Mouse (Mus musculus): Measurements from ENCODE around the gene Itgae.

The Itgae gene

DNA sequence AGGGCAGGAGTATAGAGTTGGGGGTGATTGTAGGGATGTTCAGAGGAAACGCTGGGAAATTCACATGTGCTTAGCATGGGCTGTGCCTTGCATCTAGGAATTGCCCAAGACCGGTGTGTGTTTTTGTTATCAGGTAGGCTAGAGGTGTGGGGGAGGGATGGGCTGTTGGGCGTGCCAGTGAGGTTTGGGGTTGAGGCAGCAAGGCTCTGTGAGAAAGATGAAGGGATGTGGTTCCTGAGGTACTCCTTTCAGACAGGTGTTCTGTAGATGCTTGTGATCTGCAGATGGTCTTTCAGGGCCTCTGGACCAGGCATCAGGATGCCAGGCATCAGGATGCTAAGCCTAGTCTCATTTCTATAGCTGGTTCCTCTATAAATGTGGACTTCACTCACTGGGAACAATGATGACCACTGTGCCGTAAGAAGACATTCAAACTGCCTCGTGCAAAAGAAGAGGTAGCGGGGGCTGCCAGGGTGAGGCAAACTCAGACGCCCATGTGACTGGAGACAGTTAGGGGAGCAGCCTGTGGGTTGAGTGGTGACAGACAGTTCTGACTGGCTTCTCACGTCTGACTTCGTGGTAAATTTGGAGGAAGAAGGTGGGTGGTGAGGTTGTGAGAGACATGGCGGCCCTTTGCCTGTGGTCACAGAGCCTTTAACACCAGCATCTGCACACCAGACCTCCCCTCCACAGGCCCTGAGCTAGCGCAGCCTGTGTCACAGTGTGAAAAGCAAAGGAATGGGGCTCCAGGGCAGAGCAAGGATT, 4.0 kb downstream of the Itgae start:
- DNase-seq, result no peak

DNA sequence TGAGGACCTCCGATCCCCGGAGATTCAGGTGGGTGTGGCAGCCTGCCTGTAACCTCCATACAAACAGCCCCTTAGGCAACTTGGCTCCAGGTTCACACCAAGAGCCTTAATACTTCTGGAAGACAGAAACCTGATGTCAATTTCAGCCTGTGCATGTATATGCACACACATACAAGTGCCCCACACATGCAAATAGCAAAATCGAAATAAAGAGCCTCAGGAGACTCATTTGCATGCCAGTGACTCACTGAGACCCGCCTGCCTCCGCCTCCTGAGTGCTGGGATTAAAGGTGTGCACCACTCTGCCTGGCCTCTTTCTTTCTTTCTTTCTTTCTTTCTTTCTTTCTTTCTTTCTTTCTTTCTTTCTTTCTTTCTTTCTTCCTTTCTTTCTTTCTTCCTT, 8.5 kb downstream of the Itgae start:
- no peak for DNase-seq

DNA sequence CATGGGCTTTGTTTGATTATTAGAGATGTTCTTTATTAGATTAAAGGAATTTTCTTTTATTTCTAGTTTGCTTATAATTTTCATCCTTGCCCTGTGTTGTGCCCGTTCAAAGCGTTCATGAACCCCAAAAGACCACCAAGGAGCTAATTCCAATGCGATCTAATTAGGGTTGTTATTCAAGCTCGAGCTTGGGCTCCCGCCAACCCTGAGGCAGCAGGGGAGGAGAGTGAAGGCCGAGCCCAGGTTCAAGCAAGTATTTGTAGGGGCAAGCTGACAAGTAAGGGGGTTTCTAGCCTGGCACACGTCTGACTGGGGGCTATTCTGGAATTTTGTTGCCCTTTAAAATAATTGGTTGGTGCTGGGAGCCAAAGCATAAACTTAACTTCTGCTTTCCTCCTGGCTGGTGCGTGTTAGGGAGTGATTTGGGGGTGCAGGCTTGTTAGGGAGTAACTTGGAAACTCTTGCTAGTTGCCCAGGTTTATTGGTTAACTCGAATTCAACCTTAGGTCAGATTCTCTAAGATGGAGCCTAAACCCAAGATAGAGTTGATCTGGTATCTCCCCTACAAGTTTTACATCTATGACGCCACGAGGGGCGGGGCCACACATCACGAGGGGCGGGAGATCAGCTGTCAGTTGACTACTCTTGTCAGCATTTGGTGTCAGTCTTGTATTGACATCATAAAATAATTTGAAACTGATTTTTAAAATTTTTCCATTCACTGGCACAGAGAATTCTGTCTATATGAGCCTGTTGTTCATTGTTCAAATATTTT, 9.8 kb downstream of the Itgae start:
- DNase-seq, result no peak

DNA sequence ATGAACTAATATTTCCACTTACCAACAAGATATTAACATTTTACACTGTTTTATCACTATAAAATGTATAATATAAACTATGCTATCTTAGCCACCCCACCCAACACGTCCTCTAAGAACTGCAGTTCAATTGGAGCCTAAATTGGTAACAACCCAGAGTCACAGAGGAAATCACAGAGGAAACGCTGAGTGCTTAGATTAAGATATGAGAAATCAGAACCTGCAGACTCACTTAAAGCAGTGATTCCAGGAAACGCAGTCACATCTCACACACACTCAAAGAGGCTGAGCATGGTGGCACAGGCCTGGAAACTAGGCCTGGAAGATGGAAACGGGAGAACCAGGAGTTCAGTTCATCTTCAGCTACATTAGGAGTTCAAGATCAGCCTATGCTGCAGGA, 10.9 kb downstream of the Itgae start:
- DNase-seq, result no peak

DNA sequence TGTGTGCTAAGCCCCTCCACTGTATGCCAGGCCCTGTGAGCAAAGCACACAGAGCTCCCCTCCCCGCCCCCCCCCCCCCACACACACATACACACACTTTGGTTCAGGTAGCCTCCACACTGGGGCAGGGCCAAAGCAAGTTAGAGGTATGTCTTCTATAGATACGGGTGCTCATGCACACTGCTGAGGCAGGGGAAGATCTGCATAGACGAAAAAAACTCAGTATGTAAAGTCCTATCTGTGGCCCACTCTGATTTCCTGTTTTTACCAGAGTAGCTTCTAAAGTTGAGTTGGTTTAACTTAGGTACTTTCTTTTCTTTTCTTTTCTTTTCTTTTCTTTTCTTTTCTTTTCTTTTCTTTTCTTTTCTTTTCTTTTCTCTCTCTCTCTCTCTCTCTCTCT, 14.9 kb downstream of the Itgae start:
- DNase-seq, result no peak

DNA sequence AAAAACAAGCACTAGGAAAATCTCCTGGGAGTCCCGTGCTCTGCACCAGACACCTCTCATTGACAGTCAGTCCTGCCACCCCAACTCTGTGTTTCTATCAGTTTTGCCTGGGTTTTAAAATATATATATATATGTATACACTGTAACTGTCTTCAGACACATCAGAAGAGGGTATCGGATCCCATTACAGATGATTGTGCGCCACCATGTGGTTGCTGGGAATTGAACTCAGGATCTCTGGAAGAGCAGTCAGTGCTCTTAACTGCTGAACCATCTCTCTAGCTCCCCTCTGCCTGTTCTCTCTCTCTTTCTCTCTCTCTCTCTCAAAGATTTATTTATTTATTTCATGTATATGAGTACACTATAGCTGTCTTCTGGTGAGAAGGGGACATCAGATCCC, 17.0 kb downstream of the Itgae start:
- peak; percentile 15 to 25 for DNase-seq

DNA sequence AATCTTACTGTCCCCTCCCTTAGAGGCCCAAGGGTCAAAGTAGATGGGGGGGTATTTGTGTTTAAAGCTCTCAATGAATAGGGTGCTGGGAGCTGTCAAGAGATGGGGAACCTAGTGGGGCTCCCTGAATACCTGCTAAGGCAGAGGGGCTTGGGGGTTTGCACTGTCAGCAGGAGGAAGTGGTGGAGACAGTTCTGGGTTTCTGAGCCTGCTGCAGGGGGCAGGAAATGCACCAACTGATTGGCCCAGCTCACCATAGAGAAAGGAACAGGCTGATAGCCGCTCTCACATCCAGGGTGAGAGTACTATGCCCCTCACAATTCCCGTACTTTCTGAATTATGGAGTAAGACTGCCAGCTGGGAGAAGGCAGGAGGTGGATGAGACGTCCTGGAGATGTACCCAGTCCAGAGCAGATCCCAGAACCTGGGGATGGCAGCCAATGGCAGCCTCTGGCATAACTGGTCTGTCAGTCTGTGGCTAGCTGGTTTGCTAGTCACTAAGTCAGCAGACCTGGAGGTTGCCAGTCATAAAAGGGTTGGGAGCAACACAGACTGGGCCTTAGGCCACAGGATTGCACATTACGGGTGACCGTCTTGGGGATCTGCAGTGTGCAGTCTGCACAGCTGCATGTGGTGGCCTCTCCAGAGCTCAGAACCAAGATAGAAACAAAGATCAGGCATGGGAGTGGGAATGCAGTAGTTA, 18.0 kb downstream of the Itgae start:
- DNase-seq, result no peak

DNA sequence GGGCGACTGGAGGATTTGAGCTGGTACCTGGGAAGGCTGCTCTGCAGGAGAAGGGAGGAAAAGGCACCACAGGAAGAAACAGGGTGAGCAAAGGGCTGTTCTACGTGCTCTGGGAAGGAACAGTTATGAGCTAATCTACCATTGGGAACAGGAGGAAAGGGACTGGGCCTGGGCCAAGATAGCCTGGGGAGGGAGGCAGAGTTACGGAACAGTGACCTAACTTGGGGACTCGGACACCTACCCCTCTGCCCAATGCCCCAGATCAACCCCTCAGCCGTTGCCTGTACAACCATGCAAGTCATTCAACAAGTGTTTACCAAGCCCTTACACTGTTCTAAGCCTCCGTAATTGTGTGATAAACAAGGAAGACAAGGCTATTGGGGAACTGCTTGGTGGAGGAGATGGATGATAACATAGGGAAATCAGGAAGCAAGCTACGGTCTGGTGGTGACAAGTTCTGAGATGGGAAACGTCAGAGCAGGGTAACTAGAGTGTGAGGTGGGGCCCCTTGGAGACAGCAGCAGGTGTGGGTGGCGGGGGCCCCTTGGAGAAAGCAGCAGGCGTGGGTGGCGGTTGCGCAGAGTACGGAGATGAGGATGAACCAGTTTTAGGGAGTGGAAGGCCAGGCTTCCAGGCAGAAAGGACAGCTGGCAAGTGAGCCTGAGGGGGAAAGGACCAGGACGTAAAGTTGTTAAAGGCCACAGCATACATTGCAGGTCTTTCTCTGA, 18.7 kb downstream of the Itgae start:
- DNase-seq, result no peak

DNA sequence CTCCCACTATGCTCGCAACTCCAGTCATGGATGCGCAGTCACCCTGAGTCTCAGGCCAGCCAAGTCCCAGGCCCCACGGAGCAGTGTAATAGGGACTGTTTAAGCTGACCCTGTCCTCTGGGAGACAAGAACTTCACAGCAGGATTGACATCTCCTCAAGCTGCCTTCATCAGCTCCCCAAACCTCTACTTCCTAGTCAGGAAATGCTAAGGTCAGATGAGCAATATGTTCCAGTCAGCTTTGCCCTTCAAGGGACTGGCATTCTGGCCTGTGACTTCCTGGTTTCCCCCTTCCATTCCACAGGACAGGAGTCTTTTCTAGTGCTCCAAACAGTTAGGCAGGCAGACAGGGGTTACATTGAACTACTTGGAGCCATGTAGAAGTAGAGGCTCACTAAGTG, 19.6 kb downstream of the Itgae start:
- DNase-seq, result no peak

DNA sequence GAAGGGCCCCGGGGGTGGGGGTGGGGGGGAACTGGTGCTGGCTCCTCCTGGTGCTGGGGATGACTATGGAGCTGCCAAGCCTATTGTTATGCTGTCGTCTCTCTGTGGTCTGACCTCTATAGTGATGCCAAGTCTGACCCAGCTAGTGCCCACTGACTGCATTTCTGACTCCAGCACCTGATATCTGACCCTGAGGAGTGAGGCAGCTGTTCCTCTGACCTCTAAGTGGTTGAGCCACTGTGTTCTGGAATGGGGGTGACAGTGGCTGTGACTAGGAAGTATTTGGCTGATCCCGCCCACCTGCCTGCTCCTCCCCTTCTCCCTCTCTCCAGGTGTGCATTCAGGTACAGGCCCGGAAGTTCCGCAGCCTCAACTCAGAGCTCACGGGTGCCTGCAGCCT, 21.0 kb downstream of the Itgae start:
- DNase-seq, result no peak

DNA sequence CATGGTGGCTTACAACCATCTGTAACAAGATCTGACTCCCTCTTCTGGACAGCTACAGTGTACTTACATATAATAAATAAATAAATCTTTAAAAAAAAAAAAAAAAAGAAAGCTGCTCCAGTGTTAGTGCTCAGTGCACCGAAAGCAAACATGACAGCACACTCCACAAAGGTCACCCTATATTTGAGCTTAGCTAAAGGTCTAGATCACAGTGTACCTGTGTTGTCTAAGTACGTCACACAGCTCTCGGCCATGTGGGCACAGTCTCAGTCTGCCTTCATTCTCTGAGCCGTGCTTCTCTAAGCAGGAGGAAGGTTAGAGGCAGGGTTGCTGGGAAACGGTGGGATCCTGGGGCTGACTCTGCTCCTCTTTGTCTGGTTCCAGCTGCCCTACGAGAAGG, 36.1 kb downstream of the Itgae start:
- DNase-seq, result no peak

DNA sequence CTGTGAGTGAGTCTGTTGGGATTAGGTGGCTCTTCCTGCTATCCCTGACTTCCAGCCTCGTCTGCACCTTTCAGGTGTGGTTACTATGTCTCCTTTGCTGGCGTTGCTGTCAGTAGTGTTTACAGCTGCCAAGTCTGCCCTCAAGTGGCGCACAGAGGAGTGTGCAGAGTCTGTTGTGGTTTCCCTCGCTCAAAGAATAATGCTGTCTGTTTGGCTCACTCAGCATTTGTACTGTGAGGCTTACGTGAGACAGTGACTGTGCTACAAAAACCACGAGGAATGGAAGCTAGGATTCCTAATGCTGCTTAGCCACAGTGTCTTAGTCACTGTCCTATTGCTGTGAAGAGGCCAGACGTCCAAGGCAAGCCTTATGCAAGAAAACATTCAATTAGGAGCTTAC, 40.6 kb downstream of the Itgae start:
- DNase-seq, result no peak

DNA sequence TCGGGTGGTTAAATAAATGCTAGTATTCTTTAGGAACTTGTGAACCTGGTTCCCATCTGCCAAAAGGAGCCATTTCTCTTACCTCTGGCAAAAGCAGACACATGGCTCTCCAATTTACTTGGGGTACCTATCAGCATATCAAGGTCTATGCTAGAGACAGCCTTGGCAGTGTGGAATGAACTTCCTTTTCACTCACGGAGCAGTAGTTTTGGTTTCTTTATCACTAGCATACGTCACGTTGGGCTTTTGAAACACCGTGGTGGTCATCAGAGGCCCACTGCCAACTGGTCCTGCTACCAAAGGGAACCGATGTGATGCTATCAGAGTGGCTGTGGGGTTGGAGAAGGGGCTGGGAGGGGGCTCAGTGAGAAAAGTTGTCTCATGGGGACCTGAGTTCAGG, 42.6 kb downstream of the Itgae start:
- no peak for DNase-seq

DNA sequence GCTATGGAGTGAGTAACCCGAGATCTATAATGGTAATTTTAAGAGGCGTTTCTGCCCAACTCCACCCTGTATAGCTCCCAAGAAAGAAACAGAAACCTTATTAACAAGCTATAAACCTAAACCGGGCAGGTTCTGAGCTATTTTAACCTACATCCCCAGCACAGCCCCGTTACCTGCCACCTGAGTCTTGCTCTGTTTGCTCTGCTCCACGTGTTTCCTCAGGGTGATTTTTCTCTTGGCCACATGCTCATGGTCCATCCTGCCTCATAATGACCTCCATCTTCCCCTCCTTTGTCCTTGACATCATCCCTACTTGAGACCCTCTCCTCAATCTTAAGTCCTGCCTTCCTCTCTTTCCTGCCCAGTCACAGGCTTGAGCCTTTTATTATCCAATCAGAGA, 43.8 kb downstream of the Itgae start:
- DNase-seq, result no peak

DNA sequence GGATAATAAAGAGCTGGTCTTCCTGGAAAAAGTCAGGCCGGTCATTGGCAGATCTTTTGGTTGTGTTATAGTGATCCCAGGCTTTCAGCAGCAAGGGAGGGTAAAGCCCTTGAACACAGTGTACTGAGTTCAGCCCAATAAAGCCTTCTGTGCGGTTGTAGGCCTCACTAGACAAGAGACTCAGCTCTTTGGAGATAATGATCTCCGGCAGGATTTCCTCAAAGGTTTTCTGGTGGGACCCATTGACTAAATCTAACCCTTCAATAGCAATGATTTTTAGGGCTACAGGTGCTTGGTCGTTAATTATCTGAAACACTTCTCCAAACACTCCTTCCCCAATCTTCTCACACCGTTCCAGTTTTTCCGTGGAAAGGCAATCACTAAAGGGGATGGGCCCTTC, 46.2 kb downstream of the Itgae start:
- DNase-seq, result no peak

DNA sequence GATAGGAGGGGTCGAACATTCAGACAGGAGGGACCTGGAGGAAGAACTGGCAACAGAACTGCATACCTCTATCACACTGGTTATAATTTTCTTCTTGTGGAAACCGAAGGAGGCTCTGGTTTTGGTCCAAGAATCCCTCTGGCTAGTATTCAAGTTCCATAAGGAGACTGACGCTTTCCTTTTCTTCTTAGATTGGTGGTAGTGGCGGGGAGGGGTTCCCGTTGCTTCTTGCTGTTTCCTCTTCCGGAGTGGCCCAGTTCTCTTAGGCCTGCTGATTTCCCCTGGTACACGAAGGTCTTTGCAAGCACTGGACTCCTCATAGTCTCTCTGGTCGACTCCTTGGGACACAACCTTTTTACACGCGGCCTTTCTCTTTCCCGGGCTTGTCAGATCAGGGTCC, 46.7 kb downstream of the Itgae start:
- DNase-seq, result no peak

DNA sequence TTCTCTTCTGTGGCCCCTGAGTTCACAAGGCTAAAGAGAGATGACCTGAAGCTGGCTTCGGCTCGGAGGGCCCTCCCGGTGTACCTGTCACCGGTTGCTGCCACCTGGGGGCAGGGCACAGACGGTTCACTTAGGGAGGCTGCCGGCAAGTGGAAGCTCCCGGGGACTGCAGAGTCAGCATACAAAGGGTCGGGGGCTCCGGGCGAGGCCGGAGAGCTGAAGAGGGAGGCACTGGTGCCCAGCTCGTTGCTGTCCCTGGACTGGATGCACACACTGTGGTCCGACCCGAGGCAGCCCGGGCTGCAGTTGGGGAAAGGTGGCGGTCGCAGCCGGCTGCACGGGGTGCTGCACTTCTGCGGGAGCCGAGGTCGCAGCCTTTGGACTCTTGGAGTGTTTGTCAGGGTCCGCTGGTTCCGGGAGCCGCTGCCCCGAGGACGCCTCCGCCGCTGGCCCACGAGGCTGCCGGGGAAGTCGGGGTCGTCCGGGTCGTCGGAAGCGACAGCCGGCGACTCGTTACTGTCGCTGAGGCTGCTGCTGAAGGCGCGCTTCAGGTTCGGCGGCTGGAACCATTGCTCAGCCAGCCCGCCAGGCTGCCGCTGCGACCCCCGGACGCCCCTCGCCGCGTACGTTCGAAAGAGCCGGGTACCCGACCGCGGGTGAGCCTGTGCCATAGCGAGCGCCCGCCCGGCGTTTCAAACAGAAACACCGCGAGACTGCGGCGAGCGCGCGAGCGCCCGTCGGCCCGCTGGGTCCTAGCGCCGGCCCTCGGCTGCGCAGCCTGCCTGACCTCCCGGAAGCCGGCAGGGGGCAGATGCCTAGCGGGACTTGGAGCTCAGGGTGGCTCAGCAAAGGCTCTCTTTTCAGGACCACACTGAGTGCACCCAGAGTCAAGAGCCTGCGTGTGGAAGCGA, 47.5 kb downstream of the Itgae start, which contains the start of gene Haspin:
Gene Haspin (minus strand): TSS at position 704 of the 911 bp plus-strand sequence.
- peak; percentile 85 to 90 for DNase-seq

DNA sequence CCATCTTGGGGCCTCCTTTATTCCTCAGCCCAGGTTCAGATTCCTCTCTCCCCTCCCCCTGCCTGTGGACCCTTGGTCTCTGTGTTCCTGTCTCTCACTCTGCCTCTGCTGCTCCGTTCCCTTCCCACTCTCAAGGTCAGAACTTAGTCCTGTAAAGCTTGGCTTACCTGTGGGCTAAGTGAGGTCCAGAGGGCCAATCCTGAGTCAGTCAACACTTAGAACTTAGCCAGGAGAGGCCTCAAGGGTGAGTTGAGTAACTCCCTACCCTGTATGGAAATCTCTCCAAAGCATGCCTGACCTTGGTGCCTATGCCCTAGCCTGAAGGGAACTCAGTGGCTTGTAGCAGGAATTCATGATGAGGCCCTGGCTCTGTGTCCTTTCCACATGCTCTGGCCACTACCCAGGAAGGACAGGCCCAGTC, 53.9 kb downstream of the Itgae start:
- no peak for DNase-seq

DNA sequence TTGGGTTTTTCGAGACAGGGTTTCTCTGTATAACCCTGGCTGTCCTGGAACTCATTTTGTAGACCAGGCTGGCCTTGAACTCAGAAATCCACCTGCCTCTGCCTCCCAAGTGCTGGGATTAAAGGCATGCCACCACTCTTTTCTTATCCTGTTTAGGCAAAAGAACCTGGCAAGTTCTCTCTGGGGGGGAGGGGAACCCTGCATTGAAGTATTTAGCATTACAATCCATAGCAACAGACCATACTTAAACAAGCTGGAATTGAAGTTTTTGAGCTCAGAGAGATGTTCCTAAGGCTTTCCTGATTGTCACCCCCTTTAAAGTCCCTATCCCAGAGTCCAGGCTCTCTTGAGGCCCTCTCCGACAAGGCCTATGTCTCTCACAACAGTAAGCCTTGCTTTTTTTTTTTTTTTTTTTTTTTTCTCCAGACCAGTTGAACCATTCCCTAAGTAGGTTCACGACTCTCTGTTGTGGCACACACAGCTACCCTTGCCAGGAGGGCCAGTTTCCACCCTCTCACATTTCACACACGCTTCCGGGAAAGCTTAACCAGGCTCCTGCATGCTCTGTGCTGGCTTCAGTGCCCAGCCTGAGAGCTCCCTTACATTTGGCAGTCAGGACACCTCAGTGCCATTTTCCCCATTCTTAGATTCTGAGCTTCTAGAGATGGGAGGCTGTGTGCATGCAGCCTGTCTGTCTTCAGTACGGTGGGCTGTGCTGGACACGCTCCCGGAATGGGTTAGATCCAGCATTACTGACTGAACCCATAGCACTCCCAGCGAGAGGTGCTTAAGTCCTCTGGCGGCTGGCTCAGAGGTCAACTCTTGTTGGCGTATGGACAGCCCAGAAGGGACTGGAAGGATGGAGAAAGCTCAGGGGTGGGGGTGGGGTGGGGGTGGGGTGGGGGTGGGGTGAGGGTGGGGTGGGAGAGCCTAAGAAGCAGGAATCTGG, 55.9 kb downstream of the Itgae start:
- DNase-seq, result no peak

DNA sequence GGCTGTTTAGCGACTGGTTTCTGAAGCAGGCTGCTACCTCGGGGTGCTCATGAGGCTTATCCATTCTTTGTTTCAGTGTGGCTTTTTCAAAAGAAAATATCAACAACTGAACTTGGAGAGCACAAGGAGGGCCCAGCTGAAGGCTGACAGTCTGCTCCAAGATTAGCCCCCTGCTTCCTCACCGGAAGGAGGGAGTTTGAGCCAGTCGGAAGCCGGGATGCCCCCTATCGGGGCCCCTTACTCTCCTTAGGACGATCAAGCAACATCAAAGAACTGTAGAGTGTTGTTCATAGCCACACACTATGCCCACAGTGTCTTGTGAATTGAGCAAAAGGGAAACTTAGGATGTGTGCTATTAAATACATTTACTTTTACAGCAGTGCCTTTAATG, 56.6 kb downstream of the Itgae start:
- DNase-seq, result no peak

DNA sequence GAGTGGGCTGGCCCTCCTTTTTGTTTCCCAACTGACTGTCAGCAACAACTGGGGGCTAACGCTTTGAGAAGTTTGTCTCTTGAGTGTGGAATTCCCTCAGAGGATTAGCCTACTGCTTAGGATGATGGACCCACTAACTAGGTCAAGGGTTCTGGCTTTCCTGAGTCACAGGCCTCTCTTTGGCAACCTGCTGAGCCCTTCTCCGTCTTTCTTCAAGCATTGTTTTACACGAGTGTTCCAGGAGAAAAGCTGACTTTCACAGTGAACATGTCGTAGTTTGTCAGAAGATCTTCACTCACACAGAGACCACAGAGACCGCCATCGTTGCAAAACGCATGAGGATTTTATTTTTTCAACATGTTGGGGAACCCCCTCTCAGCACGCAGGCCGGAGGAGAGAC, 57.8 kb downstream of the Itgae start:
- DNase-seq, result no peak

All from cerebellum, postnatal 36 days (tissue).